Comparison of ENCODE assay signal across 10 mouse cellular contexts in genomic region chr6:99509189-99509592, GRCm38 (mm10). TPM values are rescaled to one million over a fixed set of nuclear protein-coding genes. Genes with fewer than 3 reads are reported as not detected.
A peak's percentile ranks its signal among the peaks of the same experiment; 100 is the strongest.
DNase-seq lines count a peak whose midpoint lies in the region; ATAC-seq and TF ChIP-seq lines count a peak whose summit lies in the region.
"Had no signal": no experiment of that assay in that cellular context is flagged by ENCODE, and none has a peak within 500 bp of the region (broad histone marks: within the 10 kb centered on the region; RNA-seq: fewer than 3 reads in every experiment).

No protein-coding gene starts in this region.

- peaks cover 43% of the 10 kb centered on the region for H3K4me1 ChIP-seq in forebrain, embryonic 13.5 days
- peaks cover 25% of the 10 kb centered on the region for H3K4me1 ChIP-seq in forebrain, embryonic 12.5 days
- 0 out of 2 replicates have a peak, but pooled peaks cover 8% of the 10 kb centered on the region for H3K4me1 ChIP-seq in hindbrain, postnatal 0 days (ENCODE audit: insufficient read depth, low read length)

- TF ChIP-seq CTCF in hindbrain, postnatal 0 days (IDR thresholded peaks at IDR 0.05; ENCODE audit: low read depth): no peak

- no peak overlapping the region for H3K4me2 ChIP-seq in forebrain, embryonic 13.5 days
- no peak overlapping the region for H3K4me2 ChIP-seq in forebrain, embryonic 12.5 days
- peak overlapping the region; percentile 21; the same call in 1 of the 2 replicates for H3K4me2 ChIP-seq in hindbrain, postnatal 0 days (ENCODE audit: low read depth, low read length)

- no peak overlapping the region for H3K27ac ChIP-seq in forebrain, embryonic 13.5 days
- H3K27ac ChIP-seq in forebrain, embryonic 12.5 days: no peak overlapping the region
- H3K27ac ChIP-seq in hindbrain, postnatal 0 days: peak overlapping the region; percentile 16; the same call in 1 of the 2 replicates
- H3K27ac ChIP-seq: layer of hippocampus, adult 2 months had no signal

- H3K9ac ChIP-seq in forebrain, embryonic 13.5 days: no peak overlapping the region
- H3K9ac ChIP-seq in forebrain, embryonic 12.5 days: no peak overlapping the region
- H3K9ac ChIP-seq in hindbrain, postnatal 0 days (replicated peaks; ENCODE audit: low read length): no peak overlapping the region
- H3K9ac ChIP-seq: liver, postnatal 0 days had no signal

- no peaks in the 10 kb centered on the region for H3K27me3 ChIP-seq in forebrain, embryonic 13.5 days
- H3K27me3 ChIP-seq in forebrain, embryonic 12.5 days: 0 out of 2 replicates have a peak, but pooled peaks cover 6% of the 10 kb centered on the region
- H3K27me3 ChIP-seq in hindbrain, postnatal 0 days (ENCODE audit: insufficient read depth, low read length): no peaks in the 10 kb centered on the region

- no peak overlapping the region for H3K4me3 ChIP-seq in forebrain, embryonic 13.5 days
- no peak overlapping the region for H3K4me3 ChIP-seq in forebrain, embryonic 12.5 days (replicated peaks)
- no peak overlapping the region for H3K4me3 ChIP-seq in hindbrain, postnatal 0 days (ENCODE audit: low read length)
- H3K4me3 ChIP-seq: layer of hippocampus, adult 2 months had no signal

- DNase-seq in left cerebral cortex, postnatal 4 days: peak; percentile 81
- no peak for DNase-seq in left cerebral cortex, postnatal 36 days (ENCODE audit: low spot score in 2 of 2)
- DNase-seq in cerebellum, adult 8-10 months: peak; percentile 77
- peak; percentile 80 for DNase-seq in hindbrain, postnatal 0 days (ENCODE audit: low spot score)
- no peak for DNase-seq in embryo, embryonic 10 days (ENCODE audit: low spot score)
- DNase-seq in frontal cortex, postnatal 14 days (ENCODE audit: low spot score in 2 of 2): no peak
- DNase-seq: liver, postnatal 0 days had no signal

- intact Hi-C loops in left cerebral cortex, postnatal 4 days (cut with DNase I): no loop called here
- intact Hi-C loops in left cerebral cortex, postnatal 36 days (cut with DNase I): no loop called here

- no peaks in the 10 kb centered on the region for H3K9me3 ChIP-seq in forebrain, embryonic 13.5 days (replicated peaks)
- H3K9me3 ChIP-seq in forebrain, embryonic 12.5 days: no peaks in the 10 kb centered on the region
- H3K9me3 ChIP-seq in hindbrain, postnatal 0 days (ENCODE audit: low read length): no peaks in the 10 kb centered on the region

- H3K36me3 ChIP-seq in forebrain, embryonic 13.5 days (ENCODE audit: poor library complexity, severe bottlenecking): peaks cover 13% of the 10 kb centered on the region
- H3K36me3 ChIP-seq in forebrain, embryonic 12.5 days (replicated peaks): peaks cover 11% of the 10 kb centered on the region
- no peaks in the 10 kb centered on the region for H3K36me3 ChIP-seq in hindbrain, postnatal 0 days (ENCODE audit: insufficient read depth, low read length)

- 76% methylated on average over 9 of the region's 9 CpGs for WGBS in forebrain, embryonic 13.5 days
- 87% methylated on average over 9 of the region's 9 CpGs for WGBS in forebrain, embryonic 12.5 days
- WGBS in hindbrain, postnatal 0 days: 52% methylated on average over 9 of the region's 9 CpGs

- peak; percentile 53; the same call in 1 of the 2 replicates for ATAC-seq in forebrain, embryonic 13.5 days
- ATAC-seq in forebrain, embryonic 12.5 days (ENCODE audit: low FRiP score): no peak
- peak; percentile 84 for ATAC-seq in hindbrain, postnatal 0 days
- ATAC-seq: liver, postnatal 0 days had no signal

RNA-seq across cellular contexts. Expression of gene Foxp1, which starts 13.3 kb away (rescaled TPM):
- 51.3 and 55.5 TPM in 2 replicates for polyA plus RNA-seq in forebrain, embryonic 13.5 days (2015; fragmentation: Nextera tagmentation; extraction: Ambion mirVana)
- polyA plus RNA-seq in forebrain, embryonic 12.5 days (2016; fragmentation: Nextera tagmentation; extraction: Ambion mirVana): 69.5 and 77.3 TPM in 2 replicates
- total RNA-seq in left cerebral cortex, postnatal 4 days (2021): 100 to 1,000 TPM; 210 to 247 TPM
- total RNA-seq in left cerebral cortex, postnatal 36 days (2021): 100 to 1,000 TPM; 142 TPM
- total RNA-seq in hindbrain, postnatal 0 days (2014; rRNA removed): 53.6 and 55.2 TPM in 2 replicates
- polyA plus RNA-seq in hindbrain, postnatal 0 days (2015; fragmentation: Nextera tagmentation; extraction: Ambion mirVana): 50.9 and 54.8 TPM in 2 replicates

Comparison
In these comparisons a context has a peak if more than half of its experiments do, and no peak if none do; other contexts are left out.
1. DNase-seq: peak in left cerebral cortex, postnatal 4 days (single experiment), cerebellum, adult 8-10 months (single experiment) and hindbrain, postnatal 0 days (single experiment); none in left cerebral cortex, postnatal 36 days (0 of 2), embryo, embryonic 10 days (single experiment) and frontal cortex, postnatal 14 days (0 of 2).